Mouse (Mus musculus) heart, postnatal 36 days (tissue): ENCODE results near the gene Hoxb1. TPM values are rescaled to one million over a fixed set of nuclear protein-coding genes. Genes with fewer than 3 reads are reported as not detected.

Experiments used
- DNase-seq, 2 experiments: peaks; one replicate each; pipeline ENCODE4 v3.0.0; 2021 to 2022
- intact Hi-C: fragments of 180-260 bp; cut with DNase I; formaldehyde crosslinking; loops from one replicate; pipeline ENCODE4 v1.15.1; 2025
- total RNA-seq, 2 experiments: library from RNA; stranded (reverse); gene quantifications; 2 replicates each; pipeline ENCODE4 v1.2.3; 2021

Gene Hoxb1
- not detected for total RNA-seq

DNA sequence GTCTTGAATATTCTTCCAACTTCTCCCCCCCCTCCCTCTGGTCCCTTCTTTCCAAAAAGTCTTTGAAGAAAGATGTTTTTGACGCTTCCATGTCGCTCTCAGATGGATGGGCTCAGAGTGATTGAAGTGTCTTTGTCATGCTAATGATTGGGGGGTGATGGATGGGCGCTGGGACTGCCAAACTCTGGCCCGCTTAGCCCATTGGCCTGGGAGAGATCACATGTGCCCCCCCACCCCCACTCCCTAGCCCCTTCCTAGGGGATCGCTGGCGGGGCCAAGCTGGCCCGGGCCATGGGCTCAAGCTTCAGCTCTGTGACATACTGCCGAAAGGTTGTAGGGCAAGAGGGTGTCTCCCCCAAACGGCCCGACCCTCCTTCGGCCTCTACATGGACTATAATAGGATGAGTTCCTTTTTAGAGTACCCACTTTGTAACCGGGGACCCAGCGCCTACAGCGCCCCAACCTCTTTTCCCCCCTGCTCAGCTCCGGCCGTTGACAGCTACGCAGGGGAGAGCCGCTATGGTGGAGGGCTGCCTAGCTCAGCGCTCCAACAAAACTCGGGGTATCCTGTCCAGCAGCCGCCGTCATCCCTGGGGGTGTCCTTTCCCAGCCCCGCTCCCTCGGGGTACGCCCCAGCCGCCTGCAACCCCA lies at the start of gene Hoxb1:
TSS of gene Hoxb1 (plus strand) at position 312 of the 651 bp plus-strand sequence.
- intact Hi-C loops = loop anchor here (5.0 kb wide), 1 partner anchor 42 kb away; no protein-coding TSS in a partner anchor

DNA sequence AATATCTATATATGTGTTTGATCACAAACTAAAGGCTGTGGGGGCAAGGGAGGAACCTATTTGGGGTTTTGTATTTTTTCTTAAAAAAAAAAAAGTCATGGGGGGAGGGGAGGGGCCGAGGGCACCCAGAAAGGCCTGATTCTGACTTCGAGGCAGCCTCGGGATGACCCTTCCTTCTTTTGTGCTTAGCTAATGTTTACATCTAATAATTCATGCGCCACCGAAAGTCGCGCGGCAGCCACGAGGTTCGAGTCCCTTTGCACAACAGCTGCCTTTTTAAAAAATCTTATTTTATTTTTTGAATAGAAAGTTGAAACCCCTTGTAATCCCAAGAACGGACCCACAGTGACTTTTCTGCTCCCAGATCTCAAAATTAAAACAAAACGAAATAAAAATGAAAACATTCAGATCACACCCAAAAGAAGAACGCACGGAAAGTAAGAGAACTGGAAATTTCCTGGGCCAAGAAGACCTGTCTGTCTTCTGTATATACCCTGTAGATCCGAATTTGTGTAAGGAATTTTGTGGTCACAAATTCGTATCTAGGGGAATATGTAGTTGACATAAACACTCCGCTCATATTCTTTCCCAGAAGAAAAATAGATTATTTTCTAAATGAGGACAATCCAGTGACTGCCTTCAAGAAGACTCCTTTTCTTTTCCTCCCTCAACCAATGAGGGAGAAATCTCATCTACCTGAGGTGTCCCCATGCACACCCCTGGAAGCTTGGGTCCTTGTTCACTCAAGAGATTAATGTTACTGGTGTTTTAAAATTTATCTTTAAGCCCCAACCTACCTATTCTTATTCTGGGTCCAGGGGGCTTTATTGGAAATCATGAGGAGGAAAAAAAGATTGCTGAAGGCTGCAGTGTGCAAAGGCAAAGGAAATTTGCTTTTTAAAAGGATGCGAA lies 48.6 kb upstream of the Hoxb1 start:
- intact Hi-C loops = no loop called here
- DNase-seq = no peak

More for the DNA sequence above, at the start of gene Hoxb1:
- no peak for DNase-seq

DNA sequence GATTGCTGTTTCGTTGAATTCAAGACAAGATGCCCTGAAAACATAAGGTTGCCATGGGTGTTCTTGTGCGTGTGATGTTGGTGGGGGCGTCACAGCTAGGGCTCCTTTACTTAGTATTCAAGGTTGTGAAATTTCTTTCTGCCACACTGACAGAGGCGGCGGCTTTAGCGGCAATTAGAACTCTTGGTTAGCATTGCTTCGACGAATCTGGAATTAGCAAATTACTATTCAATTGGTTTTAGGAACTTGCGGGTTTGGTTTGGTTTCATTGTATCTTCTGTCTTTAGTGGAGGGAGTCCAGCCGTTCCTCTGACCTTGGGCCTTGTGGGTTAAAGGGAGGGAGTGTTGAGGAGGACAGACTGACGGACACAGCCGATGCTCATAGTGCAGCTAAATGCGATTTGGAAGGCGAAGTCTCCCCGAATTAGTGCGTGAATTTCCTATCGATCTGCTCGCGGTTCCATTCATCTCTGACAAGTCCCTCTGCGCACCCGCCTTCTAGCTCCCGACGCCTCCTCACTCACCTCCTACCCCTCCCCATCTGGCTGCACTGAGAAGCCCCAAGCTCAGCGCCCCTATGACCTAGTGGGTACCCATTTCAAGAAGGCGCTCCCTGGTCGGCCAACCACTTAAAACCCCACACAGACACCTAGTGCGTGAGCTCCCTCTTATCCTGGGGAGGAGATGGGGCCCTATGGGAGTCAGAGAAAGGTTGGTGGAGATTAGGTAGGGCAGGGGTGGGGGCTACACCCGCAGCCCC lies 47.8 kb upstream of the Hoxb1 start, which contains the start of gene Hoxb4:
TSS of gene Hoxb4 (plus strand) at position 660 of the 760 bp plus-strand sequence.
- DNase-seq = no peak
- intact Hi-C loops = no loop called here

DNA sequence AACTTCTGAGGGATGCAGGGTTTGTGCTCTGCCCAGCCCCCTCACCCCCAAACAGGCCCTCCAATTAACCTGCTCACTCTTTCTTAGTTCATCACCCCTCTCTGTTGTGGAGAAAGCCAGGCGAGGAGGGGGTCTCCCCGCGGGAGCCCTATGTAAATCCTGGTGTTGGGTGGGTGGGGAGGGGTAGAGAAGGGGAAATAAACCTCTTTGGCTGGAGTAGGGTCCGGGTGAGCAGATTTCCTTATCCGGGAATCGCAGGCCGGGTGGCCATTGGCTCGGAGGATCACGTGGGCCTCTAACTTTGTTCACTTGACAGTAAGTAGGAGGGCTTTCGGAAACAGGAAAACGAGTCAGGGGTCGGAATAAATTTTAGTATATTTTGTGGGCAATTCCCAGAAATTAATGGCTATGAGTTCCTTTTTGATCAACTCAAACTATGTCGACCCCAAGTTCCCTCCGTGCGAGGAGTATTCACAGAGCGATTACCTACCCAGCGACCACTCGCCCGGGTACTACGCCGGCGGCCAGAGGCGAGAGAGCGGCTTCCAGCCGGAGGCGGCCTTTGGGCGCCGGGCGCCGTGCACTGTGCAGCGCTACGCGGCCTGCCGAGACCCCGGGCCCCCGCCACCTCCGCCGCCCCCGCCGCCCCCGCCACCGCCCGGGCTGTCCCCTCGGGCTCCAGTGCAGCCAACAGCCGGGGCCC lies 47.0 kb upstream of the Hoxb1 start:
- DNase-seq = peak in 1 of 2 experiments; percentile 46
- intact Hi-C loops = no loop called here

DNA sequence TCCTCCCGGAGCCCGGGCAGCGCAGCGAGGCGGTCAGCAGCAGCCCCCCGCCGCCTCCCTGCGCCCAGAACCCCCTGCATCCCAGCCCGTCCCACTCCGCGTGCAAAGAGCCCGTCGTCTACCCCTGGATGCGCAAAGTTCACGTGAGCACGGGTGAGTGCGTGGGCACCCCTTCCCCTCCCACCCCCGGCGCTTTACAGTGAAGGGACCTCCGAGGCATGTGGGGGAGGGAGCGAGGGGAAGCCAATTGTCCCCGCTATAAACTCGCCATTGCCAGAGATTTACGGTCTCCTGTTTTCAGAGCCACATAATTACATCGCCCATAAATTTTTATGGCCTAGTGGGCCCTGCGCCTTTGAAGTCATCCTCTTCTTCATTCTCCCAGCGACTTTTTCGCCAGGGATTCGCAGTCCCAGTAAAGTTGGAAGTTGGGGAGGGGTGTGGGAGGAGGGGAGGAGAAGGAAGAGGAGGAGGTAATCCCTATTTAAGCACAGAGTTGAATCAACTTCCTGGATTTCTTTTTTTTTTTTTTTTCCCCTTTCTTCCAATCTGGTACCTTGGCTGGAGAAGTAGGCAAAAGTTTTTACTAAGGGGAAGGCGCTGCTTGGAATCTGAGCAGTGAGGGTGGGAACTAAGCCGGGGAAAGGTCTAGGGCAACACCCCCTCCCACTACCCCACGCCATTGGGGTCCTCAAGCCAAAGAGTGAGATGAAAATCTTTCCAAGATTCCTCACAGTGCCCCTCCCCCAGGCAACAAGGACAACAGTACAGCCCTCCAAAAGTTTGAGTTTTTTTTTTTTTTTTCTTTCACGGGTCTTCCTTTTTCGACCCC lies 46.3 kb upstream of the Hoxb1 start:
- intact Hi-C loops = no loop called here

DNA sequence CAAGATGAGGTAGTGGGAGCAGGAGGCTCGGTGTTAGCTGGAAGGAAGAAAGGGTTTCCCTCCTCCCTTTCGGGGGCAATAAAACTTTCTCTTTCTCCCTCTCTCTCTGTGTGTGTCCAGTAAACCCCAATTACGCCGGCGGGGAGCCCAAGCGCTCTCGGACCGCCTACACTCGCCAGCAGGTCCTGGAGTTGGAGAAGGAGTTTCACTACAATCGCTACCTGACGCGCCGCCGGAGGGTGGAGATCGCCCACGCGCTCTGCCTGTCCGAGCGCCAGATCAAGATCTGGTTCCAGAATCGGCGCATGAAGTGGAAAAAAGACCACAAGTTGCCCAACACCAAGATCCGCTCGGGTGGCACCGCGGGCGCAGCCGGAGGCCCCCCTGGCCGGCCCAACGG lies 45.6 kb upstream of the Hoxb1 start:
- intact Hi-C loops = no loop called here
- DNase-seq = no peak

More for the DNA sequence above, 46.3 kb upstream of the Hoxb1 start:
- no peak for DNase-seq

DNA sequence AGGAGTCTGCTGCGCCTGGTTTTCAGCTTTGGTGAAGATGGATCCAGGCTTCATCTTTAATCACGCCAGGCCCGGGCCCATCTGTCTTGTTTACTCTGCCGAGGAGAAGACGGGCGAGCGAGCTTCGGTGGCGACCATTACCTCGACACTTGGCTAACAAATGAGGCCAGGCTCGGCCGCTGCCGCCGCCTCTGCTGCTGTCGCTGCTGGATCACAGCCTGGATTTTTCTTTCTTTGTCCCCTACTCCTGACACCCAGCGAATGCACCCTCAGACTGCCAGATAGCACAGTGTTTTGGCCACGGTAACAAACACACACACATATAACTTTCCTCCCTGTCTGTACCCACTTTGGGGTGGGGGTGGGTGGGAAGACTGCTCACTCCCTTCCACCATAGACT lies 44.9 kb upstream of the Hoxb1 start:
- no peak for DNase-seq
- intact Hi-C loops = no loop called here

DNA sequence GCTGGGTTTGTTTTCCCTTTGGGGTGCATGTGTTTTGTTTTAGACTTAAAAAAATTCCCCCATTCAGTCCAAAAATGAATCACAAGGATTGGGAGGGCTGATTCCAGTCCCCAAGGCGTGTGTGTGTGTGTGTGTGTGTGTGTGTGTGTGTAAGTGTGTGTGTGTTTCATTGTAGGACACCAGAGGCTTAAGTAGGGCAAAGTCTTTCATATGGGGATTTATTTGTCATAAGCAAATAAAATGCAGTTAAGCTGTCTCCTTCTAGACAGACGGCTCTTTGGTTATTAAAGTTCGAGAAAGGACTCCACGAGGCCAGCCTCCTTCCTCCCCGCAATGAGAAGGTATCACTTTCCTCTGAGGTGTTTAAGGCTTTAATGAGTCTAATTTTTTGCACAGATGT lies 43.7 kb upstream of the Hoxb1 start:
- intact Hi-C loops = no loop called here

DNA sequence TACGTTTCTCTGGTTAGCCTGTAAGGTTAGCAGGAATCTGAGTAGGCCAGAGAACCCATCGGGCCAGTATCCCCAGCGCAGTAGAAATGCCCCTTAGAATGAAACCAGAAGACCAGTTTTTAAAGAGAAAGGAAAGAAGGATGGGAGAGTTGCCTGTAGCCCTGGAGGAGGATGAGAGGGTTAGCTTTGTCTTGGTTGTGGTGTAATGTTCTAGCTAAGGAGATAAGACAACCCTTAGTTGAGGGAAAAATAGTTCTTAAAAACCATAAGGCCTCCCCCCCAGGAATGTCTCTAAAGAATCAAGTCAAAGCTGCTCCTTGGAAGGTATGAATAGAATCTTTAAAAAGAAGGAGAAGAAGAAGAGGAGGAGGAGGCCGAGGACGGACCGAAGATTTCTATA lies 42.8 kb upstream of the Hoxb1 start:
- intact Hi-C loops = no loop called here

More for the DNA sequence above, 43.7 kb upstream of the Hoxb1 start:
- no peak for DNase-seq

DNA sequence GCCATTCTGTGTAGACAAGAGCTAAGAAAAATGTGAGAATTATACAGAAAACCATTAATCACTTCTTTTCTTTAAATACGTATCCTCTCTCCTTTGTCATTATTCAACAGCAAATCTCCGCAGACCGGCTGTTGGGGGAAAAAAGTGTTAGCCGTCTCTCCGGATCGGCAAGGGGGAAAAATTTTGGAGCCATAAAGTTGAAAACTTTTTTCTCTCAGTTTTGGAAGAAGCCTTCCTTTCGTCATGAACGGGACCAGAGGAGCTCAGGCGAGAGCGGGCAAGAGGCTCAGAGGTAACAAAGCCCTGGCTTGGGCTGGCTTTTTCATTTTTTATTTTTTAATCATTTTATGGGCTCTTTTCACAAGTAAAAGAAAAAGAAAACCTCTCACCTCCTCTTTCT lies 42.4 kb upstream of the Hoxb1 start, which contains the start of gene Hoxb3:
TSS of gene Hoxb3 (plus strand) at position 173 of the 400 bp plus-strand sequence.
- DNase-seq = no peak
- intact Hi-C loops = no loop called here

More for the DNA sequence above, 42.8 kb upstream of the Hoxb1 start:
- DNase-seq = no peak

DNA sequence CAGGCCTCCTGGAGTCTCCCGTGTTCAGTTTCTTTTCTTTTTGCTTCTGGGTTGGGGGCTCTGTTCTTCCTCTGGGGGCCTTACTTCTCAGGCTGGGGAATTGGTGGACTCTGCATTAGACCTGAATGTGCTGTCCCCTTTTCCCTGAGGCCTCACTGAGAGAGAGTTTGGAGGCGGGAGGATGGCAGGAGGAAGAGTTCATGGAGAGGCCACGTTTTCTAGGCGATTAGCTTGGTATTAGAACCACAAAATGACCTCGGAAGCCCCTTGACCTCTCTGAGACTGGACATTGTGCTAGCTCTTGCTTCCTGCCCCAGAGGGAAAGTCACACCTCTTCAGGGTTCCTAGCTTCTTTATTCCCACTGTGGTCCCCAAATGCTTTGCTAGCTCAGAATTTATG lies 41.4 kb upstream of the Hoxb1 start:
- DNase-seq = no peak
- intact Hi-C loops = no loop called here

DNA sequence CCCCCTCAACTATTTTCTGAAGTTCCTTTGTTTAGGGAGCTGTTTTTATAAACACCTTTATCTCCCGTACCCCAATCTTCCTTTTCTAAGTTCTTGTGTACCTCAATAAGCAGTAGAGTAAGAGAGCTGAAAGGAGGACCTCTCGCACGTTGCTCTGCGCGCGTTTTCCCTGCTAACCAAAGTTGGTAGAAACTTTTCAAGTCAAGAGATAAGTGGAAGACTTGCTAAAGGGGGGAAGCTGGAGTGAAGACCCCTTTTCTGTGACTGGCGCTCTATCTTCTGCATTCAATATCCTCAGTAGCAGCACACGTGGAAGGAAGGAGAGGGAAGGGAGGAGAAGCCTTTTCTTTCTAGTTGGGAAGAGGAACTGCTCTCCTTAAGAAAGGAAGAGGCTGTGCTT lies 40.6 kb upstream of the Hoxb1 start:
- intact Hi-C loops = no loop called here
- DNase-seq = no peak

DNA sequence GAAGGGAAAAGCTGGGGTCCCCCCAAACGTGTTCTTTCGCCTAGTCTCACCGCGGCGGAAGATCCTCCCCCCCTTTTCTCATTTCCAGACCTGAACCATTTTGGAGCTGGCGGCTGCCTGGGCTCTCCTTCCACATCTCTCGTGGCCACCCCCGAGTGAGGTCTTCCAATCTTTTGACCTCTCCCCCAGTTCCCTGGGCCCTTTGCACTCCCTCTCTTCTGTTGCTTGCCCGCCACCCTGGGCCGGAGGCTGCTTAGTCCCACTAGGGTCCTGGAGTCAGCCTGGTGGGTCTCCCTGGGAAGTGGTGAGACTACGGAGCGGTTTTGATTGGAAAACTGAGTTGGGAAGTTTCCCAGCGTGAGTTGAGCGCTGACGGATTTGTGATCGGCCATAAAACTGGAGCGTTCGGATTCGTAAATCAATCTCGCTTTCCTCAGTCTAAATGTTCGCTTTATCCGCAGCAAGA lies 39.8 kb upstream of the Hoxb1 start:
- no peak for DNase-seq
- intact Hi-C loops = no loop called here

DNA sequence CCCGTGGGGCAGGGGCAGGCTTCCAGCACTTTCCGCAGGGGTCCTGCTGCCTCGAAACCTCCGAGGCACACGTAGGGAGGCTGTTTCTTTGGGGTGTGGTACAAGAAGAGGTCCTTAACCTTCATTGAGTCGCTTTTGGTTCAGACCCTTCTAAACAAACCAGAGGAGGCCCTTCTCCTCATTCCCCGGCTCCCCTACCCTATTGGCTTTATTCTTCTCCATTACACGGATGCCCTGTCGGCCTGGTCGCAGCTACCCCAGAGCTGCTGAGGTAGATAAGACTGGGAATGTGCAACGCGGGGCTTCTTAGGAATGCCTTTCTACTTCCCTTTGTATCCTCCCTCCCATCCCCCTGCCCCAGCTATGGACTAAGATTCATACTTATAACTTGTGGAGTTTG lies 38.8 kb upstream of the Hoxb1 start:
- intact Hi-C loops = no loop called here
- DNase-seq = no peak

DNA sequence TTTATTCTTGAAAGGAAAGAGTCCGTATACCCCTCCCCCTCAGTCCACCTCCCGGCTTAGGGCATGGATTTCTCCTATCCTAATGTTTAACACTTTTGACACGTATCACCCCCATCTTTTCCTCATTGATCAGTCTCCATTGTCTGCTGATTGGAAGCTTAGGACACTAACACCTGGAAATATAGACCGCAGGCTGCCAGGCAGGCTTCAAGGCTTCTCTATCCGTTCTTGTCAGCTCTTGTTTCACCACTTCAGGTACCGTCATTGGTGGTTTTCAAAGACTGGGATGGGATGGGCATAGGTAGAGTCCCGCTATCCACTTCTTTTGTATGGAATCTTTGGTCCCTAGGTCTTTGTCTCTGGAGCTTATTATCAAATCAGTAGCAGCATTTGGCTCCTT lies 38.4 kb upstream of the Hoxb1 start:
- intact Hi-C loops = no loop called here
- no peak for DNase-seq

DNA sequence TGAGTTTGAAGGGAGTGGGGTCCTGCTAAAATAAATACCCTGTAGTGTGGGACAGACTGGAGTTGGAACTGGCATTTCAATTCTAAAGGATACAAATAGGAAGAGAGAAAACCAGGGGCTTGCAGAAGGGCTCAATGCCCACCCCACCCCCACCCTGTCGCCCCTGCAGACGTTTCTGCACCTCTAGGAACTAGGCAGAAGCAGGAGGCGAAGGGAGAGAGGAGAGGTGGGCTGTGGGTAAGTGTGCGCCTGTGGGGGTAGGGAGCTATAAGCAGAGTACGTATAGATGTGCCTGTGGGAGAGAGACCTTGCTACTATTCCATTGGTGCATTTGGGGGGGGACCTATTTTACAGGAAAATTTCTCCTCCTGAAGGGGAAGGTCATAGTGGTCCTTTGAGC lies 37.8 kb upstream of the Hoxb1 start:
- no peak for DNase-seq
- intact Hi-C loops = no loop called here

DNA sequence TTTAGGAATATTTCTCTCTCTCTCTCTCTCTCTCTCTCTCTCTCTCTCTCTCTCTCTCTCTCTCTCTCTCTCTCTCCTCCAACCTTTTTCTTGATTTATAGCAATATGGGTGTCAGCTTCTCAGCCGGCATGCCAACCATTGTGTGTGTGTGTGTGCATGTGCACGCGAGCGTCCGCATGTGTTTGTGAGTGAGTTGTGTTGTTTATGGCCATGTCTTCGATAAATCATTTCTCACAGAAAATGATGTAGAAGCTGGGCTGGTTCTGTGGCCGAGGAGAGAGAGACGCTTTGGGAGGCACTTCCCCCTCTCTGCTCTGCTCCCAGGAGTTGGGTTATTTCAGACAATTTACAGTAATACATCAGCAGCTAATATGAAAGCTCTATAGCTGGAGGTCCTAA lies 36.9 kb upstream of the Hoxb1 start:
- intact Hi-C loops = no loop called here
- no peak for DNase-seq

DNA sequence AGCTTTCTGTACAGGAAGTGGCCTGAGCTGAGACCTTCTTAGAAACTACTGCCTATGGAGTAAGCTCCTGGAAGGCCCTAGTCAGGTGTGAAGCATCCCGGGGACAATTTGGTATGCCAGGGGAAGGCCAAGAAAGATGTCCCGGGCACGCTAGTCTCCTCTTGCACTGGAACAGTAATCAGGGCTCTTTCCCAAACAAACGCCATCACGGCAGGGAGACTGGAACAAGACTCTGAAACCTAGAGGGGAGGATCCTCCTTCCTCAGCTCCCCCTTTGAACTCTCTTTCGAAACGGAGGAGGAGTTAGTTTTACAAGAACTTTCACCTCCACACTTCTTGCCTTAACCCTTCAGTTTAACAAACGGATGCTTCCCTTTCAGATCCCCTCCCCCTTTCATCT lies 33.4 kb upstream of the Hoxb1 start:
- intact Hi-C loops = no loop called here
- no peak for DNase-seq

DNA sequence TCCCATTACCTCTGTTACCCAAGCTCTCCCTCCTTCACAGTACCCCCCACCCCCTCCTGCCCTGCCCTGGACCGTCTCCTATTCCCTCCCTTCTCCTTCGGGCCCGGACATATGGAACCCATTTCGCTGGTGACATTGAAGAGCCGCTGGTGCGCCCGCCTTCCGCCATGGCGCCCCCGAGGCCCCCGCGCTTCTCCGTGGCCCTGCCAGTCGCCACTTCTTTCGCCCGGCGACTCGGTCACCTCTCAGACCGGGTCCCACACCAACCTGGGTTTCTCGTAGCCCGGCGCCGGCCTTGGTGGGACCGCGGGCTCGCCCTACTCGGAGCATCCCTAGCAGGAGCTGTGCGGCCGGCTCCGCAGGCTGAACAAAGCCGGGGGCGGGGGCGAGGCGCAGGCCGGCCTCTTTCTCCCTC lies 32.9 kb upstream of the Hoxb1 start:
- intact Hi-C loops = no loop called here

More for the DNA sequence above, 32.9 kb upstream of the Hoxb1 start:
- no peak for DNase-seq
